Mouse (Mus musculus) ES-E14 (cell line): ENCODE data around the gene Trpv4. TPM values are rescaled to one million over a fixed set of nuclear protein-coding genes. Genes with fewer than 3 reads are reported as not detected.

Experiments
- DNase-seq: peaks from one replicate; pipeline ENCODE4 v3.0.0-alpha.2; 2013; ENCODE audit warnings: low read depth, low spot score
- H3K27ac ChIP-seq: 2 replicates; pipeline ENCODE4 v1.5.1; 2012; ENCODE audit warnings: low read depth, mild to moderate bottlenecking, low read length, moderate library complexity, mixed read lengths; ENCODE audit not compliant: poor library complexity, insufficient read depth, severe bottlenecking
- H3K36me3 ChIP-seq: 2 replicates; pipeline ENCODE4 v1.6.1; 2012; ENCODE audit warnings: mild to moderate bottlenecking, low read length, moderate library complexity, mixed read lengths; ENCODE audit not compliant: control insufficient read depth, poor library complexity, insufficient read depth, severe bottlenecking
- H3K4me1 ChIP-seq, 2 experiments: fragments of 150-350 bp in 1 of 2; sonication (generic) in 1 of 2; 2 replicates each; pipeline ENCODE4 v1.6.1; 2012; ENCODE audit warnings: low read length in 2 of 2, mild to moderate bottlenecking in 1 of 2, mixed read lengths in 1 of 2; ENCODE audit not compliant: control insufficient read depth in 2 of 2, insufficient read depth in 2 of 2, poor library complexity in 1 of 2
- H3K4me3 ChIP-seq, 2 experiments: fragments of 150-350 bp in 1 of 2; sonication (generic) in 1 of 2; 2 replicates each; pipeline ENCODE4 v1.5.1; 2012; ENCODE audit warnings: low read length in 2 of 2, low read depth in 1 of 2, mild to moderate bottlenecking in 1 of 2, mixed read lengths in 1 of 2; ENCODE audit not compliant: insufficient read depth in 1 of 2, poor library complexity in 1 of 2, severe bottlenecking in 1 of 2
- H3K9ac ChIP-seq: 2 replicates; pipeline ENCODE4 v1.6.1; 2012; ENCODE audit warnings: low read depth, mild to moderate bottlenecking, low read length, mixed read lengths; ENCODE audit not compliant: poor library complexity, insufficient read depth, severe bottlenecking
- H3K9me3 ChIP-seq: fragments of 150-350 bp; sonication (generic); 2 replicates; pipeline ENCODE4 v1.6.1; 2012; ENCODE audit warnings: low read depth, mild to moderate bottlenecking, low read length; ENCODE audit not compliant: control insufficient read depth, insufficient read depth
- CHD2 ChIP-seq: IDR thresholded peaks from 2 replicates; pipeline ENCODE4 v1.6.1; 2014; ENCODE audit warnings: mild to moderate bottlenecking, low read depth, low read length, inconsistent platforms
- HCFC1 ChIP-seq: IDR thresholded peaks from 2 replicates; pipeline ENCODE4 v1.6.1; 2012; ENCODE audit warnings: low read length, inconsistent platforms, borderline replicate concordance; ENCODE audit not compliant: insufficient read depth
- MAFK ChIP-seq: IDR thresholded peaks from 2 replicates; pipeline ENCODE4 v1.6.1; 2014; ENCODE audit warnings: mild to moderate bottlenecking, low read depth, low read length, inconsistent platforms; ENCODE audit not compliant: insufficient read depth
- ZC3H11A ChIP-seq: IDR thresholded peaks from 2 replicates; pipeline ENCODE4 v1.6.1; 2012; ENCODE audit warnings: low read depth, mild to moderate bottlenecking, inconsistent platforms, low read length, borderline replicate concordance
- ZNF384 ChIP-seq: IDR thresholded peaks from 2 replicates; pipeline ENCODE4 v1.6.1; 2012; ENCODE audit warnings: low read depth, low read length, inconsistent platforms
- in situ Hi-C, 2 experiments: fragments of 600-800 bp; cut with MboI; formaldehyde crosslinking; loops; one replicate each; pipeline ENCODE4 v1.15.1; 2025; ENCODE audit warnings: low sequenced_read_pairs in 2 of 2, inconsistent platforms in 1 of 2; ENCODE audit not compliant: unreplicated experiment in 2 of 2
- total RNA-seq: library from RNA; depleted of rRNA; stranded (reverse); fragments of 300-350 nt; gene quantifications from 2 replicates; pipeline ENCODE4 v1.2.3, GENCODE M21; 2012

Gene Trpv4
- total RNA-seq, 1 experiment: 1.4 TPM

DNA sequence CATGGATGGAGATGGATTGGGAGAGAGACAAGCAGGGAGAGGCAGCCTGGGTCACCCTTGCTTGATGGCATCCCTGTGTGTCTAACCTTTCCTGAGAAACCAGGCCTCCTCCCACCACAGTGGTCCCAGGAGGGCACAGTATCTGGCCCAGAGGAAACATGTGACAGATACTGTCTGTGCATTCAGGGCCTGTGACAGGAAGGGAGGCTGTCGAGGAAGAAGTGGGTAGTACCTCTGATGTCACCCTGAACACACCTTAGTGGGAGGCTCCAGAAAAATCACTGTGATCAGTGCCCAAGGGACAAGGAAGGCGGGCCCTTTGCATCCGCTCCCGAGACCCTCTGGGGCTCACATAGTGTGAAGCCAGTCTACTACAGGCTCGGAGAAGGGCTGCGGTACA is 52.2 kb downstream of the Trpv4 start:
- in situ Hi-C loops: no loop called here
- no peak overlapping the region for H3K27ac ChIP-seq
- no peaks in the 10 kb centered on the region for H3K36me3 ChIP-seq
- H3K9me3 ChIP-seq: no peaks in the 10 kb centered on the region
- H3K4me1 ChIP-seq: peaks cover 0 to 17% of the 10 kb centered on the region in 2 experiments; a peak in 2 of 4 replicates
- DNase-seq: no peak
- no peak overlapping the region for H3K4me3 ChIP-seq
- TF ChIP-seq ZC3H11A: no peak
- no peak for TF ChIP-seq CHD2
- TF ChIP-seq HCFC1: no peak
- no peak for TF ChIP-seq ZNF384
- no peak for TF ChIP-seq MAFK
- H3K9ac ChIP-seq: no peak overlapping the region

- Histone ChIP-seq H3K4me1 (peaks cover 0 to 10% of the 10 kb centered on the region in 2 experiments; a peak in 1 of 4 replicates), H3K9ac (no peak overlapping the region), H3K9me3 (no peaks in the 10 kb centered on the region), H3K36me3 (no peaks in the 10 kb centered on the region), H3K4me3 (no peak overlapping the region), H3K27ac (no peak overlapping the region)
- in situ Hi-C loops: no loop called here
- no peak for DNase-seq
- TF ChIP-seq HCFC1 (no peak), ZC3H11A (no peak), CHD2 (no peak), ZNF384 (no peak), MAFK (no peak)
Measured at GRCm38 (mm10) chr5:114604781-114605290, 53.4 kb downstream of the Trpv4 start.

DNA sequence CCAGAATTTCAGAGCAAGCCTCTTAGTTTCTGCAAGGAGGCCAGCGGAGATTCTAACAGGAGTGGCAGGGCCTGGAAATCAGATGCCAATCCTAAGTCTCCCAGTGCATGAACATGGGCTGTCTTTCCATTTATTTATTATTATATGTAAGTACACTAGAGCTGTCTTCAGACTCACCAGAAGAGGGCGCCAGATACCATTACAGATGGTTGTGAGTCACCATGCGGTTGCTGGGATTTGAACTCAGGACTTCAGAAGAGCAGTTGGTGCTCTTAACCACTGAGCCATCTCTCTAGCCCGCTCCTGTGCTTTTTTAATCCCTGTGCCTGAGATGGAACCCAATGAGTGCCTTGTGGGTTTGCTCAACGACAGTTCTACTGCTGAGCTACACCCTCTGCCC is 54.2 kb downstream of the Trpv4 start:
- Histone ChIP-seq H3K4me3 (no peak overlapping the region), H3K27ac (no peak overlapping the region), H3K36me3 (no peaks in the 10 kb centered on the region), H3K9ac (no peak overlapping the region), H3K9me3 (no peaks in the 10 kb centered on the region), H3K4me1 (peaks cover 0 to 10% of the 10 kb centered on the region in 2 experiments; a peak in 1 of 4 replicates)
- TF ChIP-seq ZNF384 (no peak), ZC3H11A (no peak), MAFK (no peak), HCFC1 (no peak), CHD2 (no peak)
- no peak for DNase-seq
- in situ Hi-C loops: no loop called here

GRCm38 (mm10) chr5:114602012-114602411 is 56.2 kb downstream of the Trpv4 start:
- H3K27ac ChIP-seq: no peak overlapping the region
- TF ChIP-seq CHD2 (no peak), MAFK (no peak), ZC3H11A (no peak), HCFC1 (no peak), ZNF384 (no peak)
- in situ Hi-C loops: no loop called here
- no peaks in the 10 kb centered on the region for H3K36me3 ChIP-seq
- H3K9ac ChIP-seq: no peak overlapping the region
- DNase-seq: no peak
- H3K9me3 ChIP-seq: no peaks in the 10 kb centered on the region
- no peak overlapping the region for H3K4me3 ChIP-seq
- H3K4me1 ChIP-seq: peaks cover 0 to 13% of the 10 kb centered on the region in 2 experiments; a peak in 1 of 4 replicates

- TF ChIP-seq ZNF384 (no peak), MAFK (no peak), CHD2 (no peak), HCFC1 (no peak), ZC3H11A (no peak)
- 0 out of 2 replicates have a peak, but pooled peaks cover 2% of the 10 kb centered on the region for H3K36me3 ChIP-seq
- in situ Hi-C loops: no loop called here
- no peak for DNase-seq
- peaks cover 2 to 13% of the 10 kb centered on the region in 2 experiments; a peak in 1 of 4 replicates for H3K4me1 ChIP-seq
- H3K27ac ChIP-seq: no peak overlapping the region
- H3K9me3 ChIP-seq: no peaks in the 10 kb centered on the region
- H3K9ac ChIP-seq: no peak overlapping the region
- no peak overlapping the region for H3K4me3 ChIP-seq
Measured at GRCm38 (mm10) chr5:114597652-114598051, 60.6 kb downstream of the Trpv4 start.
